Mouse (Mus musculus): ENCODE measurements around the gene Cabp1.
A peak's percentile ranks its signal among the peaks of the same experiment; 100 is the strongest.

The Cabp1 gene

DNA sequence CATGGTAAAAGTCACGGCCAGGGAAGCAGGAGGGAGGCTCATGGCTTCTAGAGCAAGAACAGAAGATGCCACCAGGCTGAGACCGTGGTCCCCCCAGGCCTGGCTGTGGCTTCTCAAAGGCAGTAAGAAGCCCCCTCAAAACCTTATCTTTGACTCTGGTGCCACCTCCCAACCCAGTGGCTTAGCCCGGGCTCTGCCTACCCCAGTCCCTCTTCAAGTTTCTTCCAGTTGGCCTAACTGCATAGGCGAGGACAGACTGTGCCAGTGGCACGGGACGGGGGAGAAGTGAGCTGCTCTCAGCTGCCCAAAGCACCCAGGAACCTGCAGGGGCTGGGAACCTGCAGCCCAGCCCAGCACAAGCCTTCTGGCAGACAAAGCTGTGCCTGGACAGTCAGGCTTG is 69.5 kb downstream of the Cabp1 start:
- DNase-seq = no peak

DNA sequence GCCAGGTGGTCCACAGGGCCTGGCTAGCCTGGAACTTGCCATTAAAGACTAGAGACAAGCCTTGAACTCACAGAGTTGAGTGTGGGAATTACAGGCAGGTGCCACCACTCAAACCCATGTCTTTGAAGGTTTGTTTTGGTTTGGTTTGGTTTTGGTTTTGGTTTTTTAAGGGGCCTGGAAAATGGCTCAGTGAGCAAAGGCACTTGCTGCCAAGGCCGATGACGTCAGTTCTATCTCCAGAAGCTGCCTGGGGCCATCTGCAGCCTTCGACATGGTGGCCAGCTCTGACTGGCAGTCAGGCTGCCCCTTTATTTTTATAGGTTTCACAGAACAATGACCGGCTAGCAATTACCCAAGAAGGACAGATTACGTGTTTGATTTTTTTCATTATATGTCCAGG is 73.2 kb downstream of the Cabp1 start:
- no peak for DNase-seq

DNA sequence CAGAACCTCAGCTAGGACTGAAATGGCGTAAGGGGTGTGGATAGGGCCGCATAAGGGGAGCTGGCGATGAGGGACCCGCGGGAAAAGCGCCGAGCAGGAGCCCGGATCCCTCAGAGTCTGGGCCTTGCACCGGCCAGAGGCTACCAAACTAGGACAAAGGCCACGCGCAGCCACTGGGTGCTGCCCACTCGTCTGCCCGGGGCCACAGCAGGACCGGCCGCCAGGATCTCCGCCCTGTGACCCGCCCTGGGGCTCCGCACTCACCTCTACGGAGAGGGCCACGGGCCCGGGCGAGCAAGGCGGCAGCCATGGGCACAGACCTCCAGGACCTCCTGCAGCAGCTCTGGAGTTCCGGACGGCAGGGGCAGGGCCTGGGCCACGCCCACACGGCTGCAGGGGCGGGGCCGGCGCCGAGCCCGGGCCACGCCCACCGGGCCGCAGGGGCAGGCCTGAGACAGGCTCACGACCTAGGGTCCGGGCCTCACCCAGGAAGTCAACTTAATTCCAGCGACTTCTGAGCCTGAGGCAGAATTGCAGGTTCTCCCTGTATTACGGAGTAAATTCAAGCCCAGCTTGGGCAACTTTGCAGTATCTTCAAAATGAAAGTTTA is 75.1 kb downstream of the Cabp1 start, which contains the start of gene Acads:
TSS of gene Acads (minus strand) at position 386 of the 610 bp plus-strand sequence.
- peak; percentile 87 to 89 for DNase-seq
